9 mouse cellular contexts compared by ENCODE assay signal in the genomic region with DNA sequence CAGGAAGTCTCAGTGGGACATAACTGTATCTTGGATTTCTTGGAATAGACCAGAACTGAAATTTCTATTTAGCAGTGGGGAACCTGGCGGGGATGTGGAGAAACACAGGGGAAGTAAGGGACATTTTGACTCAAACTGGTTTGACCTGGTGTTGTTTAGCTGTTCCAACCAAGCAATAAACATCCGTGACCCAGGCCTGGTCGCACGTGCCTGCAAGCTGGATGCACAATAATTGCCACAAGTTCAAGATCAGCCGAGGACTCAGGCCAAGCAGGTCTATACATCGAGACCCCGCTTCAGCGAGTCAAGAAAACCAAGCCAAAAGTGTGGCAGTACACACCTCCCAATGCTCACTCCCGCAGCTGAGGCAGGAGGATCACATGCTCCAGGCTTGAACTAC. TPM values are rescaled to one million over a fixed set of nuclear protein-coding genes. Genes with fewer than 3 reads are reported as not detected.
DNase-seq lines count a peak whose midpoint lies in the region; ATAC-seq and TF ChIP-seq lines count a peak whose summit lies in the region.
"Had no signal": no experiment of that assay in that cellular context is flagged by ENCODE, and none has a peak within 500 bp of the region (broad histone marks: within the 10 kb centered on the region; RNA-seq: fewer than 3 reads in every experiment).

No protein-coding gene starts in this region.

- H3K4me3 ChIP-seq in kidney, postnatal 0 days (replicated peaks; ENCODE audit: low read depth, low read length): no peak overlapping the region
- H3K4me3 ChIP-seq in kidney, adult 2 months (ENCODE audit: insufficient read depth, low read depth, low read length): no peak overlapping the region
- H3K4me3 ChIP-seq in forebrain, embryonic 11.5 days (ENCODE audit: low read depth, low read length): no peak overlapping the region
- H3K4me3 ChIP-seq in limb, embryonic 10.5 days: peak overlapping the region; percentile 44
- H3K4me3 ChIP-seq in neural tube, embryonic 15.5 days (replicated peaks): 0 out of 2 replicates have a peak overlapping the region, but pooled peaks have one; percentile 27
- H3K4me3 ChIP-seq: erythroblast, embryonic 14.5 days had no signal

- DNase-seq in kidney, postnatal 0 days (ENCODE audit: low spot score): no peak
- no peak for DNase-seq in kidney, adult 2 months
- DNase-seq in forebrain, embryonic 11.5 days (ENCODE audit: low spot score): no peak
- DNase-seq in limb, embryonic 10.5 days (ENCODE audit: low spot score): no peak
- no peak for DNase-seq in left cerebral cortex, adult 8-10 months (ENCODE audit: low spot score in 2 of 2)
- DNase-seq: adrenal gland, adult 2 months had no signal

- no peaks in the 10 kb centered on the region for H3K9me3 ChIP-seq in kidney, postnatal 0 days (replicated peaks; ENCODE audit: low read length)
- H3K9me3 ChIP-seq in forebrain, embryonic 11.5 days (ENCODE audit: control insufficient read depth, low read length): no peaks in the 10 kb centered on the region
- 0 out of 2 replicates have a peak, but pooled peaks cover 2% of the 10 kb centered on the region for H3K9me3 ChIP-seq in limb, embryonic 10.5 days (replicated peaks)
- H3K9me3 ChIP-seq in neural tube, embryonic 15.5 days (replicated peaks): no peaks in the 10 kb centered on the region

- WGBS in kidney, postnatal 0 days: 43% methylated on average over 9 of the region's 9 CpGs
- 55% methylated on average over 9 of the region's 9 CpGs for WGBS in kidney, adult 2 months
- 59% methylated on average over 9 of the region's 9 CpGs for WGBS in forebrain, embryonic 11.5 days
- WGBS in limb, embryonic 10.5 days: 54% methylated on average over 9 of the region's 9 CpGs
- WGBS in neural tube, embryonic 15.5 days: 48% methylated on average over 9 of the region's 9 CpGs

- H3K36me3 ChIP-seq in kidney, postnatal 0 days (ENCODE audit: insufficient read depth, low read length): no peaks in the 10 kb centered on the region
- no peaks in the 10 kb centered on the region for H3K36me3 ChIP-seq in kidney, adult 2 months (ENCODE audit: control insufficient read depth, insufficient read depth, low read length)
- H3K36me3 ChIP-seq in forebrain, embryonic 11.5 days (ENCODE audit: control insufficient read depth, insufficient read depth, low read length): no peaks in the 10 kb centered on the region
- no peaks in the 10 kb centered on the region for H3K36me3 ChIP-seq in limb, embryonic 10.5 days
- H3K36me3 ChIP-seq in neural tube, embryonic 15.5 days: no peaks in the 10 kb centered on the region

- ATAC-seq in kidney, postnatal 0 days (replicated peaks; ENCODE audit: low FRiP score, low read depth): no peak
- no peak for ATAC-seq in forebrain, embryonic 11.5 days (replicated peaks; ENCODE audit: low FRiP score)
- ATAC-seq in neural tube, embryonic 15.5 days (ENCODE audit: low FRiP score): 0 out of 2 replicates have a peak, but pooled peaks have one; percentile 6
- no peak for ATAC-seq in megakaryocyte-erythroid progenitor cell, adult 5-6 weeks (replicated peaks; ENCODE audit: low FRiP score, low TSS enrichment, poor library complexity, severe bottlenecking)

- TF ChIP-seq POLR2A in kidney, adult 2 months (IDR thresholded peaks at IDR 0.05; ENCODE audit: low read depth, low read length): no peak

- H3K4me1 ChIP-seq in kidney, postnatal 0 days (replicated peaks; ENCODE audit: insufficient read depth, low read length): no peaks in the 10 kb centered on the region
- H3K4me1 ChIP-seq in kidney, adult 2 months (ENCODE audit: control insufficient read depth, insufficient read depth, low read length): no peaks in the 10 kb centered on the region
- peaks cover 2% of the 10 kb centered on the region; the same call in 1 of the 2 replicates for H3K4me1 ChIP-seq in forebrain, embryonic 11.5 days (replicated peaks; ENCODE audit: control insufficient read depth, insufficient read depth, low read length)
- H3K4me1 ChIP-seq in limb, embryonic 10.5 days: peaks cover 28% of the 10 kb centered on the region
- H3K4me1 ChIP-seq in neural tube, embryonic 15.5 days: peaks cover 9% of the 10 kb centered on the region

- no peak overlapping the region for H3K9ac ChIP-seq in kidney, postnatal 0 days (ENCODE audit: low read depth, low read length)
- H3K9ac ChIP-seq in forebrain, embryonic 11.5 days (ENCODE audit: low read length): no peak overlapping the region; the same call in 1 of the 2 replicates
- H3K9ac ChIP-seq in neural tube, embryonic 15.5 days (replicated peaks): 0 out of 2 replicates have a peak overlapping the region, but pooled peaks have one; percentile 23

- 0 out of 2 replicates have a peak overlapping the region, but pooled peaks have one; percentile 8 for H3K27ac ChIP-seq in kidney, postnatal 0 days
- H3K27ac ChIP-seq in kidney, adult 2 months (ENCODE audit: insufficient read depth, low read depth, low read length): no peak overlapping the region
- H3K27ac ChIP-seq in forebrain, embryonic 11.5 days (ENCODE audit: low read depth, low read length): no peak overlapping the region
- H3K27ac ChIP-seq in limb, embryonic 10.5 days: 0 out of 2 replicates have a peak overlapping the region, but pooled peaks have one; percentile 63
- peak overlapping the region; percentile 54 for H3K27ac ChIP-seq in neural tube, embryonic 15.5 days (replicated peaks)

- no peaks in the 10 kb centered on the region for H3K27me3 ChIP-seq in kidney, postnatal 0 days (ENCODE audit: insufficient read depth, low read length)
- H3K27me3 ChIP-seq in kidney, adult 2 months (replicated peaks; ENCODE audit: control insufficient read depth, insufficient read depth, low read length): no peaks in the 10 kb centered on the region
- no peaks in the 10 kb centered on the region for H3K27me3 ChIP-seq in forebrain, embryonic 11.5 days (ENCODE audit: control insufficient read depth, insufficient read depth, low read length)
- peaks cover 24% of the 10 kb centered on the region for H3K27me3 ChIP-seq in limb, embryonic 10.5 days (ENCODE audit: low read depth, poor library complexity, severe bottlenecking)
- no peaks in the 10 kb centered on the region for H3K27me3 ChIP-seq in neural tube, embryonic 15.5 days (replicated peaks)

- H3K4me2 ChIP-seq in kidney, postnatal 0 days (ENCODE audit: low read length): peak overlapping the region; percentile 34
- peak overlapping the region; percentile 21; the same call in 1 of the 2 replicates for H3K4me2 ChIP-seq in forebrain, embryonic 11.5 days (ENCODE audit: low read depth, low read length, severe bottlenecking)
- H3K4me2 ChIP-seq in neural tube, embryonic 15.5 days: peak overlapping the region; percentile 48

- no peak for TF ChIP-seq CTCF in kidney, postnatal 0 days (IDR thresholded peaks at IDR 0.05; ENCODE audit: low read depth)
- no peak for TF ChIP-seq CTCF in kidney, adult 2 months (conservative IDR thresholded peaks at IDR 0.05; ENCODE audit: insufficient read depth, insufficient read length, low read depth, low read length)

RNA-seq across cellular contexts. Expression of a gene that starts 15.5 kb away (rescaled TPM):
- polyA plus RNA-seq in kidney, postnatal 0 days (2015; fragmentation: Nextera tagmentation; extraction: Ambion mirVana): 6.6 and 7.8 TPM in 2 replicates
- polyA plus RNA-seq in kidney, adult 2 months (2012; rRNA removed): 7.9 and 11.9 TPM in 2 replicates
- polyA plus RNA-seq in forebrain, embryonic 11.5 days (2014; fragmentation: Nextera tagmentation; extraction: Ambion mirVana): 13.3 and 15.9 TPM in 2 replicates
- polyA plus RNA-seq in limb, embryonic 10.5 days (2016; fragmentation: Nextera tagmentation; extraction: Ambion mirVana): 7.2 and 7.5 TPM in 2 replicates
- polyA plus RNA-seq in neural tube, embryonic 15.5 days (2015; fragmentation: Nextera tagmentation; extraction: Ambion mirVana): 9.1 and 14.0 TPM in 2 replicates
- total RNA-seq in megakaryocyte-erythroid progenitor cell, adult 5-6 weeks (2014; fragmentation: Nextera tagmentation): 8.0 and 9.1 TPM in 2 replicates
- 13.0 and 14.7 TPM in 2 replicates for total RNA-seq in megakaryocyte-erythroid progenitor cell, adult 5-6 weeks (2017)
- total RNA-seq in left cerebral cortex, adult 8-10 months (2022): 10 to 100 TPM; 18.9 to 20.3 (median 19.6) TPM

RNA-seq across cellular contexts. Expression of a gene that starts 15.7 kb away (rescaled TPM):
- polyA plus RNA-seq in kidney, postnatal 0 days (2015; fragmentation: Nextera tagmentation; extraction: Ambion mirVana): 0.51 and 1.0 TPM in 2 replicates
- 1.8 and 2.0 TPM in 2 replicates for polyA plus RNA-seq in kidney, adult 2 months (2012; rRNA removed)
- polyA plus RNA-seq in forebrain, embryonic 11.5 days (2014; fragmentation: Nextera tagmentation; extraction: Ambion mirVana): 0.36 and 0.87 TPM in 2 replicates
- 0.31 and 0.48 TPM in 2 replicates for polyA plus RNA-seq in limb, embryonic 10.5 days (2016; fragmentation: Nextera tagmentation; extraction: Ambion mirVana)
- 3.9 and 6.1 TPM in 2 replicates for polyA plus RNA-seq in neural tube, embryonic 15.5 days (2015; fragmentation: Nextera tagmentation; extraction: Ambion mirVana)
- 0.79 TPM in 1 of 2 replicates, not detected in the other for total RNA-seq in megakaryocyte-erythroid progenitor cell, adult 5-6 weeks (2014; fragmentation: Nextera tagmentation)
- not detected in 2 replicates for total RNA-seq in megakaryocyte-erythroid progenitor cell, adult 5-6 weeks (2017)
- 10 to 100 TPM; 27.8 to 29.4 (median 28.7) TPM for total RNA-seq in left cerebral cortex, adult 8-10 months (2022)
- polyA plus RNA-seq: erythroblast, embryonic 14.5 days had no signal

RNA-seq across cellular contexts. Expression of a gene that starts 23.8 kb away (rescaled TPM):
- 3.0 and 3.2 TPM in 2 replicates for polyA plus RNA-seq in kidney, postnatal 0 days (2015; fragmentation: Nextera tagmentation; extraction: Ambion mirVana)
- polyA plus RNA-seq in kidney, adult 2 months (2012; rRNA removed): 5.5 and 7.4 TPM in 2 replicates
- polyA plus RNA-seq in forebrain, embryonic 11.5 days (2014; fragmentation: Nextera tagmentation; extraction: Ambion mirVana): 0.51 and 0.76 TPM in 2 replicates
- 0.39 and 0.48 TPM in 2 replicates for polyA plus RNA-seq in limb, embryonic 10.5 days (2016; fragmentation: Nextera tagmentation; extraction: Ambion mirVana)
- polyA plus RNA-seq in neural tube, embryonic 15.5 days (2015; fragmentation: Nextera tagmentation; extraction: Ambion mirVana): 1.6 and 3.6 TPM in 2 replicates
- total RNA-seq in megakaryocyte-erythroid progenitor cell, adult 5-6 weeks (2014; fragmentation: Nextera tagmentation): 1.5 and 3.3 TPM in 2 replicates
- total RNA-seq in megakaryocyte-erythroid progenitor cell, adult 5-6 weeks (2017): 0.30 and 2.3 TPM in 2 replicates
- 10 to 100 TPM; 10.7 to 12.1 (median 11.5) TPM for total RNA-seq in left cerebral cortex, adult 8-10 months (2022)

RNA-seq across cellular contexts. Expression of a gene that starts 27.4 kb away (rescaled TPM):
- polyA plus RNA-seq in kidney, postnatal 0 days (2015; fragmentation: Nextera tagmentation; extraction: Ambion mirVana): 163 and 165 TPM in 2 replicates
- polyA plus RNA-seq in kidney, adult 2 months (2012; rRNA removed): 143 and 151 TPM in 2 replicates
- polyA plus RNA-seq in forebrain, embryonic 11.5 days (2014; fragmentation: Nextera tagmentation; extraction: Ambion mirVana): 276 and 322 TPM in 2 replicates
- 453 and 469 TPM in 2 replicates for polyA plus RNA-seq in limb, embryonic 10.5 days (2016; fragmentation: Nextera tagmentation; extraction: Ambion mirVana)
- polyA plus RNA-seq in neural tube, embryonic 15.5 days (2015; fragmentation: Nextera tagmentation; extraction: Ambion mirVana): 195 and 209 TPM in 2 replicates
- 105 and 113 TPM in 2 replicates for total RNA-seq in megakaryocyte-erythroid progenitor cell, adult 5-6 weeks (2014; fragmentation: Nextera tagmentation)
- total RNA-seq in megakaryocyte-erythroid progenitor cell, adult 5-6 weeks (2017): 80.0 and 93.8 TPM in 2 replicates
- total RNA-seq in left cerebral cortex, adult 8-10 months (2022): 100 to 1,000 TPM; 146 to 152 (median 149) TPM

RNA-seq across cellular contexts. Expression of a gene that starts 34.6 kb away (rescaled TPM):
- 1,117 and 1,253 TPM in 2 replicates for polyA plus RNA-seq in kidney, postnatal 0 days (2015; fragmentation: Nextera tagmentation; extraction: Ambion mirVana)
- 3,960 and 3,968 TPM in 2 replicates for polyA plus RNA-seq in kidney, adult 2 months (2012; rRNA removed)
- polyA plus RNA-seq in forebrain, embryonic 11.5 days (2014; fragmentation: Nextera tagmentation; extraction: Ambion mirVana): 430 and 504 TPM in 2 replicates
- 651 and 677 TPM in 2 replicates for polyA plus RNA-seq in limb, embryonic 10.5 days (2016; fragmentation: Nextera tagmentation; extraction: Ambion mirVana)
- polyA plus RNA-seq in neural tube, embryonic 15.5 days (2015; fragmentation: Nextera tagmentation; extraction: Ambion mirVana): 731 and 790 TPM in 2 replicates
- 485 and 702 TPM in 2 replicates for total RNA-seq in megakaryocyte-erythroid progenitor cell, adult 5-6 weeks (2014; fragmentation: Nextera tagmentation)
- 241 and 254 TPM in 2 replicates for total RNA-seq in megakaryocyte-erythroid progenitor cell, adult 5-6 weeks (2017)
- total RNA-seq in left cerebral cortex, adult 8-10 months (2022): 100 to 1,000 TPM; 332 to 408 (median 366) TPM

Comparison
In these comparisons a context has a peak if more than half of its experiments do, and no peak if none do; other contexts are left out.
1. H3K27ac ChIP-seq: peak in kidney, postnatal 0 days (single experiment), limb, embryonic 10.5 days (single experiment) and neural tube, embryonic 15.5 days (single experiment); none in kidney, adult 2 months (single experiment) and forebrain, embryonic 11.5 days (single experiment).
2. H3K4me3 ChIP-seq: peak in limb, embryonic 10.5 days (single experiment) and neural tube, embryonic 15.5 days (single experiment); none in kidney, postnatal 0 days (single experiment), kidney, adult 2 months (single experiment) and forebrain, embryonic 11.5 days (single experiment).
3. Peak in every context shown above with its lines, with median percentiles within 50 percentile points of each other: H3K4me2 ChIP-seq.